Mouse (Mus musculus) small intestine, adult 2 months (tissue): ENCODE measurements around the gene Gm28038.

Experiments
- CTCF ChIP-seq: fragments of 200-500 bp; IDR thresholded peaks from 2 replicates; pipeline ENCODE4 v1.5.1; 2012; ENCODE audit warnings: low read depth, mild to moderate bottlenecking, control low read depth, inconsistent platforms, low read length, moderate library complexity, mixed read lengths; ENCODE audit not compliant: insufficient replicate concordance, insufficient read length; ENCODE audit errors: extremely low read depth
- POLR2A ChIP-seq: fragments of 200-500 bp; IDR thresholded peaks from 2 replicates; pipeline ENCODE4 v1.6.1; 2012; ENCODE audit warnings: low read depth, mild to moderate bottlenecking, control low read depth, inconsistent platforms, low read length, moderate library complexity

- TF ChIP-seq POLR2A (no peak), CTCF (no peak)
These were observed 6.2 kb downstream of the Gm28038 start for GRCm38 (mm10) chr2:30287027-30287373.
